Mouse (Mus musculus) lung, embryonic 14.5 days (tissue): ENCODE measurements at regions not wholly inside any gene's neighbourhood (a gene's known extent, or its start where the extent isn't known, plus 50 kb on each side); places are given as distances from the start of the nearest gene placed in this dataset.

Source experiments
- ATAC-seq: fragments of 200-750 bp; cut with Nextera tagmentation; 2 replicates; pipeline ENCODE4 v1.8.0; 2017; ENCODE audit warnings: mild to moderate bottlenecking, moderate TSS enrichment, moderate library complexity; ENCODE audit not compliant: insufficient read depth
- DNase-seq: peaks from one replicate; pipeline ENCODE4 v3.0.0-alpha.2; 2015
- H3K27ac ChIP-seq: fragments of 300-500 bp; sonication (generic); 2 replicates; pipeline ENCODE4 v1.5.1; 2014; ENCODE audit warnings: low read depth, mild to moderate bottlenecking, moderate library complexity
- H3K27me3 ChIP-seq: fragments of 300-500 bp; sonication (generic); 2 replicates; pipeline ENCODE4 v1.6.1; 2014; ENCODE audit warnings: low read length, control low read depth; ENCODE audit not compliant: insufficient read depth
- H3K36me3 ChIP-seq: fragments of 300-500 bp; sonication (generic); 2 replicates; pipeline ENCODE4 v1.6.1; 2014; ENCODE audit warnings: control low read depth; ENCODE audit not compliant: insufficient read depth
- H3K4me1 ChIP-seq: fragments of 300-500 bp; sonication (generic); 2 replicates; pipeline ENCODE4 v1.6.1; 2014; ENCODE audit warnings: antibody characterized with exemption, control low read depth; ENCODE audit not compliant: insufficient read depth
- H3K4me2 ChIP-seq: fragments of 300-500 bp; sonication (generic); 2 replicates; pipeline ENCODE4 v1.6.1; 2014; ENCODE audit warnings: mild to moderate bottlenecking
- H3K4me3 ChIP-seq: fragments of 300-500 bp; sonication (generic); 2 replicates; pipeline ENCODE4 v1.5.1; 2014; ENCODE audit warnings: low read depth, low read length
- H3K9ac ChIP-seq: fragments of 300-500 bp; sonication (generic); 2 replicates; pipeline ENCODE4 v1.6.1; 2014
- H3K9me3 ChIP-seq: fragments of 300-500 bp; sonication (generic); 2 replicates; pipeline ENCODE4 v1.6.1; 2016; ENCODE audit warnings: low read depth, low read length, control low read depth
- CTCF ChIP-seq: IDR thresholded peaks from 2 replicates; pipeline ENCODE4 v1.5.1; 2016; ENCODE audit warnings: antibody characterized with exemption, low read depth
- whole genome bisulfite sequencing: fragments of 180-500 bp; shearing (Covaris S2); extraction: QIAGEN DNeasy Blood & Tissue Kit; methylation state at CpG from one replicate; pipeline ENCODE4 v1.1.7; 2014; 5-methylcytosine and 5-hydroxymethylcytosine counted together

DNA sequence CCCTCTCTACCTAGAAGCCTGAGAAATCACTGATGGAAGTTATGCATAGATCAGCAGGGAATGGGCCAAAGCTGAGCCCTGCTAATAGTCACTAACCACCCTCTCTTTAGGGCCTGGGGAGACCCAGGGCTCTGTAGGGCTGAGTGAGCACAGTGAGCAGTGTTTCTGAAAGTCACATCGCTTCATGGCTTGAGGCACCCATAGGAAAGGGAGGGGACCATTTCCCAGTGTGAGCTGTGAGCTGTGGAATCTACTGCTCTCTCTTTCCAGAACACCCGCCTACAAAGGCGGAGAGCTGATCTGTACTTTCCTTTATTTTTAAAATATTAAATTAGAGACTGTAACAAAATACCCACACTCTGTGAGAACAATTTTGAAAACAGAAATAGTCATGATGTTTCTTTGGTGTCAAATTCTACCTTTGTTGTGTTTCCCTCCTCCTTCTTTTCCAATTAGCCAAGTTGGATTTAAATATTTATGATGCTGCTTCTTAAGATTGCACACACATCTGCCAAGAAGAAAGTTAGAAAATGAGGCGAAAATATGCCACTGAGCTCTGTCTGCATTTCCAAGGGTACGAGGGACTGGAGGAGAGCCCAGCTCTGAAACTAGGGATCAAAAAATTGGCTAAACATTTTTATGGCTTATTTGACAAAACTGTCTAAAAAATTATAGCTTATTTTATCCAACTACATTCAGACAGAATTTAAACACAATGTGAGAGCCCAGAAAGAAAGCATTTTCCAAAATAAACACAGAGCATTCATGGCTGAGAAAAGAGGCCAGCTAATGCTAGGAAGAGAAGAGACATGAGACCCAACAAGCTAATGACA lies 111.7 kb upstream of the Tmtc1 start:
- peak; percentile 76; the same call in 1 of the 2 replicates for ATAC-seq
- no peak for TF ChIP-seq CTCF
- Histone ChIP-seq H3K9ac (no peak overlapping the region), H3K4me2 (no peak overlapping the region), H3K36me3 (no peaks in the 10 kb centered on the region), H3K27me3 (no peaks in the 10 kb centered on the region), H3K27ac (peak overlapping the region; percentile 78), H3K4me3 (no peak overlapping the region), H3K4me1 (peaks cover 8% of the 10 kb centered on the region; the same call in 1 of the 2 replicates), H3K9me3 (no peaks in the 10 kb centered on the region)
- WGBS = 60% methylated on average over 5 of the region's 5 CpGs
- DNase-seq = peak; percentile 71

GRCm38 (mm10) chr6:148554463-148554862 lies 110.3 kb upstream of the Tmtc1 start:
- peaks cover 8% of the 10 kb centered on the region; the same call in 1 of the 2 replicates for H3K4me1 ChIP-seq
- no peak for TF ChIP-seq CTCF
- H3K27me3 ChIP-seq = no peaks in the 10 kb centered on the region
- no peak overlapping the region for H3K9ac ChIP-seq
- H3K4me2 ChIP-seq = no peak overlapping the region
- H3K4me3 ChIP-seq = no peak overlapping the region
- no peaks in the 10 kb centered on the region for H3K36me3 ChIP-seq
- no peak for ATAC-seq
- no peaks in the 10 kb centered on the region for H3K9me3 ChIP-seq
- 80% methylated on average over 3 of the region's 3 CpGs for WGBS
- DNase-seq = no peak
- no peak overlapping the region for H3K27ac ChIP-seq

- DNase-seq (no peak), ATAC-seq (no peak)
- Histone ChIP-seq H3K36me3 (no peaks in the 10 kb centered on the region), H3K9ac (no peak overlapping the region), H3K27me3 (no peaks in the 10 kb centered on the region), H3K9me3 (no peaks in the 10 kb centered on the region), H3K27ac (no peak overlapping the region), H3K4me2 (no peak overlapping the region), H3K4me1 (peaks cover 8% of the 10 kb centered on the region; the same call in 1 of the 2 replicates), H3K4me3 (no peak overlapping the region)
- WGBS = 67% methylated on average over 5 of the region's 5 CpGs
- TF ChIP-seq CTCF = no peak
These were observed 109.4 kb upstream of the Tmtc1 start for GRCm38 (mm10) chr6:148553616-148554015.

DNA sequence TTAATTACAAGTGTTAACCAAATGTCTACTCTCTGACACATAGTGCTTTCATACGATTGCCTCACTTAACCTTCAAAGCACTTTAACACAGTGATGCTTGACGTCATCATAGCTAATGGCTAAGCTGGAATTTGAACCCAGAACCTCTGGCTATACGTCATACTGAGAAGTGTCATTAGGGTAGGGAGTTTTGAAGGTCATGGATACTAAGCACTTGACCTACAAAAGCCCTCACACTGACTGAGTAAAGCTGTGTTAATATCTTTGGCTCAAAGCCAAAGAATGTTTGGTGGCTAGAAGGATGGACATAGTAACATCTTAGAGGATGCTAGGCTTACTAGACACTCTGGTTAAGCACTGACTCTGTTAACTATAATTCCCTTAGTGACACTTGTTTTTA lies 106.9 kb upstream of the Tmtc1 start:
- no peak overlapping the region for H3K27ac ChIP-seq
- H3K4me2 ChIP-seq = no peak overlapping the region
- no peaks in the 10 kb centered on the region for H3K9me3 ChIP-seq
- no peak for TF ChIP-seq CTCF
- no peaks in the 10 kb centered on the region for H3K36me3 ChIP-seq
- ATAC-seq (no peak), DNase-seq (peak; percentile 40)
- peaks cover 3% of the 10 kb centered on the region; the same call in 1 of the 2 replicates for H3K4me1 ChIP-seq
- no peak overlapping the region for H3K4me3 ChIP-seq
- 34% methylated on average over 3 of the region's 3 CpGs for WGBS
- H3K27me3 ChIP-seq = no peaks in the 10 kb centered on the region
- H3K9ac ChIP-seq = no peak overlapping the region

- no peak overlapping the region for H3K27ac ChIP-seq
- WGBS = 24% methylated on average over 2 of the region's 2 CpGs
These were observed 104.1 kb upstream of the Tmtc1 start for GRCm38 (mm10) chr6:148548138-148548778.

DNA sequence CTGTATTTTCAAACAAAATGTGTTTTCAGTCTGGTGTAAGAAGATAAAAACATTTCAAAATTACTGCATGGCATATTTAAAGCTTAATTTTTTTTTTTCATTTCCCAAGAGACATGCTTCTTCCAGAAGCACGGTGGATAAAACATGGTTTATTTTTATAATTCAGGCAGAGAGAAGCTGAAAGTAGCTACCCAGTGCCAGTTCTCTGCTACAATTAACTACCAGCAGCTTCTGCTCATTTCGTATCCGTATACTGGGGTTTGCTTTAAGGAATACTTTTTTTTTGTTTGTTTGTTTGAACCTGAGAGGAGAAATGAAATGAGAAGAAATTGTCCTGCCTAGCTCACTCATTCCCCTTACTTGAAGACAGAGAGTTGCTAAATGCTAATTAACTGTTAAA lies 98.9 kb upstream of the Tmtc1 start:
- DNase-seq (no peak), ATAC-seq (no peak)
- no peak overlapping the region for H3K4me3 ChIP-seq
- H3K27ac ChIP-seq = no peak overlapping the region
- no peaks in the 10 kb centered on the region for H3K27me3 ChIP-seq
- no peak overlapping the region for H3K9ac ChIP-seq
- no peaks in the 10 kb centered on the region for H3K9me3 ChIP-seq
- no peaks in the 10 kb centered on the region for H3K4me1 ChIP-seq
- H3K4me2 ChIP-seq = no peak overlapping the region
- H3K36me3 ChIP-seq = no peaks in the 10 kb centered on the region
- TF ChIP-seq CTCF = no peak
- 49% methylated on average over 3 of the region's 3 CpGs for WGBS

More at GRCm38 (mm10) chr6:148548138-148548778, 104.1 kb upstream of the Tmtc1 start:
- Histone ChIP-seq H3K4me3 (no peak overlapping the region), H3K36me3 (no peaks in the 10 kb centered on the region), H3K4me2 (no peak overlapping the region), H3K9me3 (no peaks in the 10 kb centered on the region), H3K4me1 (0 out of 2 replicates have a peak, but pooled peaks cover 3% of the 10 kb centered on the region), H3K27me3 (no peaks in the 10 kb centered on the region), H3K9ac (no peak overlapping the region)
- ATAC-seq = peak; percentile 73; the same call in 1 of the 2 replicates
- no peak for TF ChIP-seq CTCF
- peak; percentile 66 for DNase-seq

DNA sequence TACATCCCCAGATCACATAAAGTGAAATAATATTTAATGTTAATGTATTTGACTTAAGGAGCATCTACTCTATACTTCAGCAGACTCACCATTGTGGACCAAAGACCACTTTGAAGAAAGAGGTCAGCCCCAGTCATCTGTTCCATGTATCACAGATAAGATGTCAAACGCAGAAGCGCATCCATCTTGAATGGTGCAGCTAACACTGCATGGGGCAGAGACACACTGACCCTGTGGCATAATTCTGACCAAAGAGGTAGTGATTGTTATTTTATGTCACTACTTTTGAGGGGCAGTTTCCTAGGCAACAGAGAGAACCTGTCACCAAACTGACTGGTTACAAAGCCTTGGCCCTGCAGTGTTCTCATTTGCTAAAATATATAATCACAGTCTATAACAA lies 97.8 kb upstream of the Tmtc1 start:
- Histone ChIP-seq H3K27me3 (no peaks in the 10 kb centered on the region), H3K4me3 (no peak overlapping the region), H3K4me1 (no peaks in the 10 kb centered on the region), H3K9ac (no peak overlapping the region), H3K4me2 (no peak overlapping the region), H3K27ac (no peak overlapping the region), H3K36me3 (no peaks in the 10 kb centered on the region), H3K9me3 (no peaks in the 10 kb centered on the region)
- 74% methylated on average over 2 of the region's 2 CpGs for WGBS
- DNase-seq (no peak), ATAC-seq (no peak)
- no peak for TF ChIP-seq CTCF
